Mouse (Mus musculus): Measurements from ENCODE around the gene Fam222a. TPM values are rescaled to one million over a fixed set of nuclear protein-coding genes. Genes with fewer than 3 reads are reported as not detected.

Fam222a gene
- polyA plus RNA-seq, 1 experiment from 2014 or later = 2.9 TPM

DNA sequence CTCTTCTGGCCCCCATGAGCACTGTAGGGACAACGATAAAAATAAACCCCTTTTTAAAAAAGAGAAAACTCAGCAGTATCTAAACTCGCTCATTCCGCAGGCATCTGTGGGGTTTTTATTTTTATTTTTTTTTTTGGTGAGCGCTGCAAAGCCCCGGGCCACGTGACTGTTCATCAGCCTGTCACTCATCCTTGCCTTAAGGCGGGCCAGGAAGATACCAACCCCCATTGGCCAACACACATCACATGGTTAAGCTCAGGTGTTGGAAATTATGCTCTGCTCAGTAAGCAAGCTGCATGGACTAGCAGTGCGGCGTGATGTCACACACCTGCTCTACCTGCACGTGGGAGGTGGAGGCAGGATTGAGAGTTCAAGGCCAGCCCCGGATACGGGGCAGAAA is 50.0 kb downstream of the Fam222a start:
- Histone ChIP-seq H3K4me2 (no peak overlapping the region), H3K27me3 (replicated peaks) (no peaks in the 10 kb centered on the region), H3K36me3 (no peaks in the 10 kb centered on the region), H3K9me3 (no peaks in the 10 kb centered on the region), H3K27ac (no peak overlapping the region), H3K9ac (no peak overlapping the region), H3K4me3 (replicated peaks) (no peak overlapping the region), H3K4me1 (no peaks in the 10 kb centered on the region)
- 74% methylated on average over 12 of the region's 12 CpGs for WGBS
- ATAC-seq (ENCODE audit: insufficient read depth, low FRiP score, low read depth) = no peak

DNA sequence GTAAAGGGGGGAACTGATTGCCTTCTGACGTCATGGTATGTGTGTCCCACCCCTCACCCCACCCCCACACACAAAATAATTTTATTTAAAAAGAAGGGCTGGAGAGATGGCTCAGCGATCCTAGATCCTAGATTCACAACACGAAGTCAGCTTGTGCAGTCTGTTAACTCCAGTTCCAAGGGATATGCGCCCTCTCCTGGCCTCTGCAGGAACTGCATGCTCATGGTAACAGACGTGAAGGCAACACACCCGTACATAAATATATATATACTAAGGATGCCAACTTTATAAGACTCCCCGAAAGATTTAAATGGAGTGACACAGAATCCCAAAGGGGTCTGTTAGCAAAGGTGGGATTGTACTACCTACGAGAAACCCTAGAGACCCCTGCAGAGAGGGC is 51.0 kb downstream of the Fam222a start:
- Histone ChIP-seq H3K9me3 (no peaks in the 10 kb centered on the region), H3K4me3 (replicated peaks) (no peak overlapping the region), H3K9ac (no peak overlapping the region), H3K4me2 (no peak overlapping the region), H3K36me3 (no peaks in the 10 kb centered on the region), H3K27ac (no peak overlapping the region), H3K4me1 (no peaks in the 10 kb centered on the region), H3K27me3 (replicated peaks) (no peaks in the 10 kb centered on the region)
- no peak for ATAC-seq (ENCODE audit: insufficient read depth, low FRiP score, low read depth)
- WGBS = 26% methylated on average over 8 of the region's 8 CpGs

DNA sequence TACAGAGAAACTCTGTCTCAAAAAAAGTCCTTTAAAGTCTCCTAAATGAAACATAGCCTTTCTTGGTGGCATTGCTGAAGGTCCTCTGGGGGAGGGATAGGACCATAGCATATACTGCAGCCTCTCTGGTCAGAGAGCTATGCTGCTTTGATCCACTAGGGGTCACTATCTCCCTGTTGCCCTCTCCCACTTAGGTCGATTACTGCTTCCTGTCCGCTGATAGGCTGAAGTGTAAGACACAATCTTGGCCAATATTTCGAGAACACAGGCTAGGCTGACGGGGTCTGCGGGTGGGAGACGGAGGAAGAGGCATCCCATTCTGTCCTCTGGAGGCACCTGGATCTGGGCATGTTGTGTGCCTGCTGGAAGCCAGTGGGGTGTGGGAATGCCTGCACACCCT is 52.5 kb downstream of the Fam222a start:
- ATAC-seq (ENCODE audit: insufficient read depth, low FRiP score, low read depth) = no peak
- no peaks in the 10 kb centered on the region for H3K36me3 ChIP-seq
- 40% methylated on average over 6 of the region's 6 CpGs for WGBS

DNA sequence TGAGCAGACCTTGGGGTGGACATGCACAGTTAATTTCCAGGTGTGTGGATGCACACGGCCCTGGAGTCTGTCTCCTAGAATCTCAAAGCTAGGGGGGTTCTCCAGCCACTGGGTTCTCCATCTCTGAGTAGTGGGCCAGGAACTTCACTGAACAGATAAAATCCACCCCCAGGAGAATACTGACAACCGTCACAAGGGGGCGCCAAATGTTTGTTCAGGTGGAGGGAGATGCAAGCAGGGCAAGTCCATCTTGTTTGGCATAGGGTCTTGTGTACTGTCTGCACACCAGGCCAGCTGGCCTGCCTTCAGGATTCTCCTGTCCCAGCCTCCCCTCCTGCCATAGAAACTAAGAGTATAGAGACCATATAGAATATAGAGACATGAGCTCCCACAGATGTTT is 57.8 kb downstream of the Fam222a start:
- Histone ChIP-seq H3K27me3 (replicated peaks) (no peaks in the 10 kb centered on the region), H3K4me1 (no peaks in the 10 kb centered on the region)

More for the DNA sequence above, 52.5 kb downstream of the Fam222a start:
- no peak overlapping the region for H3K9ac ChIP-seq
- no peaks in the 10 kb centered on the region for H3K9me3 ChIP-seq
- no peaks in the 10 kb centered on the region for H3K27me3 ChIP-seq (replicated peaks)
- no peaks in the 10 kb centered on the region for H3K4me1 ChIP-seq
- no peak overlapping the region for H3K27ac ChIP-seq
- H3K4me3 ChIP-seq (replicated peaks) = no peak overlapping the region
- no peak overlapping the region for H3K4me2 ChIP-seq

DNA sequence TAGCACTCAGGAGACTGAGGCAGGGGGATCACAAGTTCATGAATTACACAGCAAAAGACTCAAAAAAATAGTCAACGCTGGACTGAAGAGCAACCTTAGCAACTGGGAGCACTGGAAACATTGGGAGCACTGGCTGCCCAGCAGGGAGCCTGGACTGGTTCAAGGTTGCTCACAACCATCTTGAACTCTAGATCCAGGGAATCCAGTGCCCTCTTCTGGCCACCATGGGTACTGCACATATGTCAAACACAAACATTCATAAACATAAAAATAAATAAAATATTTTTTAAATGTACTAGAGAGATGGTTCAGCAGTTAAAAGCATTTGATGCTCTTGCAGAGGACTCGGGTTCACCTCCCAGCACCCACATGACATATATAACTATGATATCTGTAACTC is 63.5 kb downstream of the Fam222a start:
- Histone ChIP-seq H3K27ac (no peak overlapping the region), H3K4me1 (no peaks in the 10 kb centered on the region), H3K27me3 (replicated peaks) (no peaks in the 10 kb centered on the region), H3K36me3 (no peaks in the 10 kb centered on the region), H3K9me3 (no peaks in the 10 kb centered on the region), H3K4me2 (no peak overlapping the region), H3K4me3 (replicated peaks) (no peak overlapping the region), H3K9ac (no peak overlapping the region)
- no peak for ATAC-seq (ENCODE audit: insufficient read depth, low FRiP score, low read depth)
- WGBS = 48% methylated on average over 2 of the region's 2 CpGs

More for the DNA sequence above, 57.8 kb downstream of the Fam222a start:
- H3K9me3 ChIP-seq = no peaks in the 10 kb centered on the region
- H3K36me3 ChIP-seq = no peaks in the 10 kb centered on the region
- ATAC-seq (ENCODE audit: insufficient read depth, low FRiP score, low read depth) = no peak
- H3K27ac ChIP-seq = no peak overlapping the region
- no peak overlapping the region for H3K4me3 ChIP-seq (replicated peaks)
- WGBS = 18% methylated on average over 3 of the region's 3 CpGs
- H3K9ac ChIP-seq = no peak overlapping the region
- H3K4me2 ChIP-seq = no peak overlapping the region

DNA sequence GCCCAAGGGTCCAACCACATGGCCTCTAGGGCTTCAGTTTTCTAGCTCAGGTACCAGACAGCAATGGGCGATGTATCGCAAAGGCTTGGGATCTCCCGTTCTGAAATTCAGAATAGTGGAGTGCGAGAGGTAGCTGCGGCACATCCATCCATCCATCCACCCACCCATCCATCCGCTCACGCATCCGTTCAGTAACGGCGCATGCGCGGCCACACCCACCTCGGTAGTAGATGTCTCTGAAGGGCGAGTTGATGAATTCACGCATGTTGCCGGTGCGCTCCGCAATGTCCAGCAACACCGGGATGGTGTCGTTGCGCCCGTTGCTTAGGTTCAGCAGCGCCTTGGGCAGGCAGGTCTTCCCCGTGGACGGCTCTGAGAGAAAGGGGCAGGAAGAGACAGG is 68.3 kb downstream of the Fam222a start:
- no peak overlapping the region for H3K4me3 ChIP-seq (replicated peaks)
- no peaks in the 10 kb centered on the region for H3K4me1 ChIP-seq
- no peak overlapping the region for H3K27ac ChIP-seq
- H3K27me3 ChIP-seq (replicated peaks) = no peaks in the 10 kb centered on the region
- no peak overlapping the region for H3K4me2 ChIP-seq
- H3K36me3 ChIP-seq = no peaks in the 10 kb centered on the region
- no peak overlapping the region for H3K9ac ChIP-seq
- H3K9me3 ChIP-seq = no peaks in the 10 kb centered on the region
- no peak for ATAC-seq (ENCODE audit: insufficient read depth, low FRiP score, low read depth)
- WGBS = 74% methylated on average over 25 of the region's 25 CpGs

DNA sequence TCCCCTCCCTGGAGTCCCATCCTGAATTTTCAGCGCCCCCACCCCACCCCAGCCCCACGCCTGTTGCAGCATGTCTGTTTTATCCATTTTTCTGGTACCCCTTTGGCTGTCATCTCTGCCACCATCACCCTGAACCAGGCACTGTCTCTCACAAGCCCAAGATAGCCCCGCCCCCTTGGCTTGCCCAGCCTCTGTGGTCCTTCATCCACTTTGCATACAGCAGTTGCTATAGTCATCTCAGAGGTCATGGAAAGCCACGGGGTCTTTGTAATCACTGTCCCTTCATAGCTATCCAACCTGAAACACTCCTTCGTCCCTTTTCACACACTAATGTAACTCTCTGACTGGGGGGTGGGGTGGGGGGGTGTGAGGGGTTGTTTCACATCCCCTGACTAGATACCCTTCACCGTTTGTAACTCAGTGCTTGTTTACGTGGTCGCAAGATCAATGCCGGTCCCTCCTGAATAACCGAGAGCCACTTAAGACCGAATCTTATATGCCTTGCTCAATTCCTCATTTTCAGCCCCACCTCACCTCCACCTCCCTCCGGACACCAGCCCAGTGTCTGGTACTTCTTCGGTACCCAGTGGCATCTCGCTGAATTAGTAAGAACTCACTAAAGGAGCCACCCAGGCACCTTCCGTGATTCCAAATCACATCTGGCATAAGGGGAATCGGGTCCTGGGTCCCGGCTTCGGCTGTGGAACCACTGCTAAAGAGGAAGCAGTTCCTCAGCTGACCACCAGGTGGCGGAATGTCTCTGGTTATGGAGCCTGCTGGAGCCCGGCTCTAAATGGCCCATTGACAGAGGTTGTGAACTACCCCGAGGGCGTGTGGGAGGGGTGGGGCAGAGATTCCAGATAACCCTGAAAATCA is 71.2 kb downstream of the Fam222a start:
- WGBS = 12% methylated on average over 22 of the region's 22 CpGs
- peak overlapping the region; percentile 19; the same call in 1 of the 2 replicates for H3K4me3 ChIP-seq (replicated peaks)

DNA sequence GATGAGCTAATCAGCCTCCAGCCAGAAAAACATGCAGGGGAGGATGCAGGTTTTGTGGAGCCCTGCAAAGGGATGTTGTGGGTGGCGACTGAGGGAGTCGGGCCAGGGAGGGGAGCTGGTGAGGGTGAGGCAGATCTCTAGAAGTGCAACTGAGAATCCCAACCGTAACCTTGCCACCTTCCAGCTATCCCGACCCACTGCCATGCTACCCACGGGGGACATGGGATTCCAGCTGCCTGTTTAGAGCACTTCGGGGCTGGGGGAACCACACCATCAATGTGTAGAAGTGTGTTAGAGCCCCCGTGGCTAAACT is 71.8 kb downstream of the Fam222a start:
- Histone ChIP-seq H3K27ac (no peak overlapping the region), H3K9me3 (no peaks in the 10 kb centered on the region), H3K4me1 (no peaks in the 10 kb centered on the region), H3K9ac (no peak overlapping the region), H3K4me3 (replicated peaks) (no peak overlapping the region), H3K36me3 (no peaks in the 10 kb centered on the region), H3K4me2 (peak overlapping the region; percentile 48), H3K27me3 (replicated peaks) (no peaks in the 10 kb centered on the region)
- ATAC-seq (ENCODE audit: insufficient read depth, low FRiP score, low read depth) = peak; percentile 31; the same call in 1 of the 2 replicates
- 26% methylated on average over 7 of the region's 7 CpGs for WGBS

More for the DNA sequence above, 71.2 kb downstream of the Fam222a start:
- peak; percentile 77 for ATAC-seq (ENCODE audit: insufficient read depth, low FRiP score, low read depth)
- H3K36me3 ChIP-seq = no peaks in the 10 kb centered on the region
- no peak overlapping the region for H3K27ac ChIP-seq
- H3K4me1 ChIP-seq = no peaks in the 10 kb centered on the region
- no peaks in the 10 kb centered on the region for H3K27me3 ChIP-seq (replicated peaks)
- H3K9me3 ChIP-seq = no peaks in the 10 kb centered on the region
- H3K9ac ChIP-seq = no peak overlapping the region
- H3K4me2 ChIP-seq = peak overlapping the region; percentile 48

DNA sequence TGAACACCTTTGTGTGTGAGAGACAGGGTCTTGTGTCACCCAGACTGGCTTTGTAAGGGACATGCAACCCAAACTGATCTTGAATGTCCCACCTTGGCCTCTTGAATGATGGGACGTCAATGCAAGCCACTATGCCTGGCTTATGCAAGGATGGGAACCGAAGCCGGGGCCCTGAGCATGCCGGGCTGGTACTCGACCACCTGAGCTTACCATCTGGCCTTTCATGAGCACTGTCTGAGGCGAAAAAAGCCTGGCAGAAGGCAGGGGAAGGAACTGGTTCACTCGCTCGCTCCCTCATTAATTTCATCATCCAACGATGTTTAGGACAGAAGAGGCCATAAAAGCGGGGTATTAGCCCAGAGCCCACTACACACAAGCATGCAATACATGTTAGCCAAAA is 73.0 kb downstream of the Fam222a start:
- H3K36me3 ChIP-seq = no peaks in the 10 kb centered on the region
- no peaks in the 10 kb centered on the region for H3K9me3 ChIP-seq
- H3K27ac ChIP-seq = no peak overlapping the region
- no peaks in the 10 kb centered on the region for H3K4me1 ChIP-seq
- no peak overlapping the region for H3K4me3 ChIP-seq (replicated peaks)
- no peak overlapping the region for H3K9ac ChIP-seq
- 80% methylated on average over 10 of the region's 10 CpGs for WGBS
- H3K27me3 ChIP-seq (replicated peaks) = no peaks in the 10 kb centered on the region
- ATAC-seq (ENCODE audit: insufficient read depth, low FRiP score, low read depth) = no peak
- no peak overlapping the region for H3K4me2 ChIP-seq

DNA sequence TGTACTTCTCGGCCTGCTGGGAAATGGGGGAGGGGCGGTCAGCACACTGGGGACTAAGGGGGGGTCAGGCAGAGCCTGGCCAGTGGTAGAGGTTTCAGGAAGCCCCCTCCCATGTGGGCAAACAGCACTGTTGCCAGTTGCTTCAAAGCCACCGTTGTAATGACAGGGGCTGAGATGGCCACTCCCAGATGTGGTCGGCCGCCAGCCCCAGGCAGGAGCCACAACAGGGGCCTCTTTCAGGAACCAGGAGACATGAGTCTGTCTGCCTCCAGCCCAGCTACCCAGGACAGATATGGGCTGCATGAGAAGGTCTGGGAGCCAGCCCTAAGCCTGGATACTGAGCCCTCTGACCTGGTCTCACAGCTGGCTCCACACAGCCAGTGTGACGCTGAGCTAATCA is 77.1 kb downstream of the Fam222a start:
- peaks cover 14% of the 10 kb centered on the region for H3K4me1 ChIP-seq
- WGBS = 39% methylated on average over 6 of the region's 6 CpGs
- H3K9ac ChIP-seq = no peak overlapping the region

DNA sequence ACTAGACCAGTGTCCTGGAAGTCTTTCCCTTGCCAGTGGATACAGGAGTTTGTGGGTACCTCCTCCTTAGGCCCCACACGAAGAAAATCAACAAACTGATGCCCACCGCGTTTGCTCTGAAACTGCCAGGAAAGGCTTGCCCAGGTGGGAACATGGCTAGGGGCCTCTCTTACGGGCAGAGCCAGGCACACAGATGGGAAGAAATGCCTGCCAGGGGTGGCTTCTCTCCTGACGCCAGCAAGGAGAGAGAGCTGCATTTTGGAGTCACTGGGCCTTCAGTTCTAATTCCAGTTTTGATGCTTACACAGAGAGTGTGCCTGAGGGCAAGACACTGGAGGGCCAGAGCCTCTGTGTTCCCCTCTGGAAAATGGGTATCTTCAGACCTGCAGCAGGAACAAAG is 78.1 kb downstream of the Fam222a start:
- no peaks in the 10 kb centered on the region for H3K27me3 ChIP-seq (replicated peaks)
- H3K4me1 ChIP-seq = peaks cover 20% of the 10 kb centered on the region
- no peak overlapping the region for H3K4me2 ChIP-seq
- H3K9ac ChIP-seq = no peak overlapping the region
- ATAC-seq (ENCODE audit: insufficient read depth, low FRiP score, low read depth) = no peak
- H3K4me3 ChIP-seq (replicated peaks) = no peak overlapping the region
- 86% methylated on average over 5 of the region's 5 CpGs for WGBS
- H3K36me3 ChIP-seq = no peaks in the 10 kb centered on the region
- no peak overlapping the region for H3K27ac ChIP-seq
- H3K9me3 ChIP-seq = no peaks in the 10 kb centered on the region

More for the DNA sequence above, 77.1 kb downstream of the Fam222a start:
- Histone ChIP-seq H3K9me3 (no peaks in the 10 kb centered on the region), H3K36me3 (no peaks in the 10 kb centered on the region), H3K4me3 (replicated peaks) (no peak overlapping the region), H3K4me2 (no peak overlapping the region), H3K27ac (no peak overlapping the region), H3K27me3 (replicated peaks) (no peaks in the 10 kb centered on the region)
- ATAC-seq (ENCODE audit: insufficient read depth, low FRiP score, low read depth) = no peak

DNA sequence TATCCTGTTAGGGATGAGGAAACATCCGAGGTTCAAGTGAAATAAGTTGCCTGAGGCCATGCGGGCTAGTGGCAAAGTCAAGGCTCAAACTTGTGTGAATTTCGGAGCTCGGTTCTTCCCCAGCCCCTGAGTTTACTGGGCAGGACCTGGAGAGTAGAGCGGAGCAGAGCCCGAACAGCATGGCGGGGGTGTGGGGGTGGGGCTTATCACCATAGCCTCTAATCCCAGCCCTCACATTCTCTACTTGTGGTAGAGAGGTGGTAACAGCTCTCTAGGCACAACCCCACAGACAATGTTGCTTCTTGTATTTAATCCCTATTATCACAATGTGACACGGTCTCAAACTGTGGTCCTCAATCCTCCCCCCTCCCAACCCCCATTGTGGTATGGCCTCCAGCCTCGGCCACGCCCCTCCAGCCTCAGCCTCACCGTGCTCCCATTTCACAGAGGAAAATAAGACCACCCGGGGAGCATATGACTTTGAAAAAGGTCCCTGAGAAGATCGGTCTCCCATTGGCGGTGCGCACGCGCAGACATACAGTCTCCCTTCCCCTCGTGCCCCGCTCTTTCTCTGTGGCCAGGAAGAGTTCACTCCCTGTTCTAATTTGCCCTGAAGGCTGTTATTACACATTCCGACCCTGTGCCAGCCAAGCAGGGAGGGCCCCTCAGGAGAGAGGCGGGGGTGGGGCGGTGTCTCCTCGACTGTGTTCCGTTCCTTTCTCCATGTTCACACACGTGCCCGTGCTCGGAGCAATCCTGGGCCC is 79.6 kb downstream of the Fam222a start:
- H3K4me2 ChIP-seq = peak overlapping the region; percentile 73
- H3K27ac ChIP-seq = peak overlapping the region; percentile 49
- peak overlapping the region; percentile 27 for H3K4me3 ChIP-seq (replicated peaks)
- H3K36me3 ChIP-seq = no peaks in the 10 kb centered on the region
- H3K9me3 ChIP-seq = no peaks in the 10 kb centered on the region
- ATAC-seq (ENCODE audit: insufficient read depth, low FRiP score, low read depth) = peak; percentile 56
- no peaks in the 10 kb centered on the region for H3K27me3 ChIP-seq (replicated peaks)
- WGBS = 3% methylated on average over 27 of the region's 27 CpGs
- H3K4me1 ChIP-seq = peaks cover 25% of the 10 kb centered on the region
- H3K9ac ChIP-seq = no peak overlapping the region

Measured in stomach, embryonic 15.5 days (tissue).